Mouse (Mus musculus): Measurements from ENCODE around the gene Cobl.

Gene Cobl

GRCm38 (mm10) chr11:12382991-12383390, 81.8 kb downstream of the Cobl start:
- peak; percentile 59 for DNase-seq (ENCODE audit: low spot score)

DNA sequence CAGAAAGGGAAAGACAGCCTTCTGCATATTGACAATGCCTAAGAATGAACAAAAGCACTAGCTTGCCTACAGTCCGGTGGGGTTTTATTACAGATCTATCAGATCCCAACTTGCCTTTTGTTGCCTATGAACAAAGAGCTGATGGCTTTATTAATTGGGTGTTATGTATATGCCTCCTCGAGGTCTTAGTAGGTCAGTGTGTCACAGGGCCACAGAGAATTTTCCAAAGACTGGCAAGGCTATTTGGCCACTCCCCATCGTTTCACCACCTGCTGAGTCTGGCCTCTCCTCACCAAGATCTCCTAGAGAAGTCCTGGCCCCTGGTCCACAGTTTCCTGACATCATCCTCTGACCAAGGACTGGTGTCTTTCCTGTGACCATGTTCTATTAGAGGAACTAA, 83.7 kb downstream of the Cobl start:
- DNase-seq (ENCODE audit: low spot score), result no peak

DNA sequence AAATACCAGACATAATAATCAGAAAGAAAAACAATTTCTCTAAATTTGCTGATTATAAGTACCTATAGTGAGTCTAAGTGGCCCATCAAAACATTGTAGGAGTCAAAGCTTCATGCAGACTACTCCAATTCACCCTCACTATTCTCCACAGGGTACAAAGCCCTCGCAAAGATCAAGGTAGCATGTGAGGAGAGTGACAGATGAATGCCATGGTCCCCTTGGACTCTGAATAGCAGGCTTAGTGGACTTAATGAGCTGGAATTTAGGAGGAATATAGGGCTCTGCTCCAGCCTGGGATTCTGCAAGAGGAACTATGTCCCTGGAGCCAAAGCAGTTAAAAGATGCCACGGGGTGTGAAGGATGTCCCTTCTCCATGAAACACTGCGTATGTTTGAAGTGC, 88.1 kb downstream of the Cobl start:
- DNase-seq (ENCODE audit: low spot score), result no peak

- peak; percentile 88 for DNase-seq (ENCODE audit: low spot score)
Measured at GRCm38 (mm10) chr11:12373106-12374098, 91.4 kb downstream of the Cobl start.

DNA sequence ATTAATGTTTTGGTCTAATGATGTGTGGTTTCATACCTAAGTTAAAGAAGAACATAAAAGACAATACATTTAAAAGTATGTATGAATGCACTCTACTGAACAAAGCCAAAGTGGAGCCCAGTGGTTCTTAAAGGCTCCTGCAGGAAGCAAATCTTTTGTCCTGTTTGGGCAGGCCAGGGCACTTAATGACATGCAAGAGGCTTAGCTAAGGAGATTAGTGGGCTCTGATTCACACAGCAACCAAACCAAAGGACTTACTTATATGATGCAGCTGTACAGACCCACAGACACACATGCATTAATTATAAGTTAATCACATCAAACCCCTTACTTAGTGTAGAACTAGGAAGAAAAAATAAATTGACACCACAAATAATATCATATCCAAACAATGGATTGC, 93.8 kb downstream of the Cobl start:
- no peak for DNase-seq (ENCODE audit: low spot score)

- DNase-seq (ENCODE audit: low spot score), result no peak
Measured at GRCm38 (mm10) chr11:12367426-12368178, 97.2 kb downstream of the Cobl start.

DNA sequence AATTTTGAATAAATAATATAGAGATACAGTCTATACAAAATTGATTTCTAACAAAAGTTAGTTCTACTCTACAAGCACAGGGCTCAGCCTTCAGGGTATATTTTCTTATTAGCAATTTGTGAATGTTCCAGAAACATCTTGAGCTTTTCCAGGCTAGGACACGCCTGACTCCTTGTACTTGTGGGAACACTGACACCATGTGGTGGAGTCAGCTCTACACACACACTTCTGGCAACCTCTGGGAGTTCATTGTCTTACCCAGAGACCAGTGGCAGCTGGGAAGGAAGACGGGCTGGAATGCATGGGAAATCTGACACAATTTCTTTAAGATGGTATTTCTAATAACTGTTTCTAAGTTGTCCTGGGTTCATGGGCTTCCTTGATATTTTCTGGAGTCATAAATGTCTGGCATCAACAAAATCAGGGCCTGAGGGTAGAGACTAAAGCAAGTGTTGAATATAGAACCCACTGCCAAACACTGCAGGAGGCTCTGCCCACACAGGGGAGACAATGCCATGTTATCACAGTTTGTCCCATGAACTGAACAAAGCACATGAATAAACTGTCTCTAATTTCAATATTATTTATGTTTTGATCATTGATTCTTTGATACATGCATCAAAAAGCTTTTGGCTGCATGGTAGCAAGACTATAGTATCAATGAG, 105.3 kb downstream of the Cobl start:
- peak; percentile 63 for DNase-seq (ENCODE audit: low spot score)

GRCm38 (mm10) chr11:12358602-12359001, 106.2 kb downstream of the Cobl start:
- no peak for DNase-seq (ENCODE audit: low spot score)

DNA sequence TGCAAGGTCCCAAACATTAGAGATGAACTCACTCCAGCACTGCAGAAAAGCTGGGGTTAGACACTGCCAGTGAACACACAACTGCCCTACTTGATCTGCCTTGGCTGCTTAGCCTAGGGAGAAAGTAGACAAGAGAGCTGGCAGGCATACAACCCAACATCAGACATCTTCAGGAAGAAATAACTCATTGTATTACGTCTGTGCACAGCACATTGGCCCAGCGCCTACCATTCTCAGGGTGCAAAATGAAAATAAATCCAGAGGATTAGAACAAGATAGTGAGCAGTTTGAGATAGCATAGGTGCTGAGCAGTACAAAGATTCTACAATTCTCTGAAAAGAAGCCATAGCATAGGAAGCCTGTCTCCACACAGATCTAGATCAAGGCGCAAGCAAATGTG, 109.1 kb downstream of the Cobl start:
- DNase-seq (ENCODE audit: low spot score), result no peak

- no peak for DNase-seq (ENCODE audit: low spot score)
Measured at GRCm38 (mm10) chr11:12350986-12351546, 113.7 kb downstream of the Cobl start.

DNA sequence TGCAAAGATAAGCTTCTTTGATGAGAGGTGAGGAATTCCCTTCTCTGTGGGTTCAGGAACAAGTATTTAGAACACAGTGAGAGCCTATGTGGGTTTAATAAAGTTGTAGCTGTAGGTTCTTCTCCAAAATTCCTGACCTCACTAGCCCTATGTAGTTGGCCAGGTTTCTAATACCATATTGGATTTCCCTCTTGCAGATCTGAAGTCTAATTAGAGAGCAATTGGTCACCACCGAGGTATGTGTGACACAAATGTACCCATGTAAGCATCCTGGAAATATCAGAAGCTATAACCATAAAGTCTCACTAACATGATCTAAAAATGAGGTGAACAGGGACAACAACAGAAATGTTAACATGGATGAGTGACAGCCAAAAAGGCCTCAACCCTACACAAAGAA, 114.7 kb downstream of the Cobl start:
- DNase-seq (ENCODE audit: low spot score), result no peak

GRCm38 (mm10) chr11:12346486-12346885, 118.3 kb downstream of the Cobl start:
- no peak for DNase-seq (ENCODE audit: low spot score)

DNA sequence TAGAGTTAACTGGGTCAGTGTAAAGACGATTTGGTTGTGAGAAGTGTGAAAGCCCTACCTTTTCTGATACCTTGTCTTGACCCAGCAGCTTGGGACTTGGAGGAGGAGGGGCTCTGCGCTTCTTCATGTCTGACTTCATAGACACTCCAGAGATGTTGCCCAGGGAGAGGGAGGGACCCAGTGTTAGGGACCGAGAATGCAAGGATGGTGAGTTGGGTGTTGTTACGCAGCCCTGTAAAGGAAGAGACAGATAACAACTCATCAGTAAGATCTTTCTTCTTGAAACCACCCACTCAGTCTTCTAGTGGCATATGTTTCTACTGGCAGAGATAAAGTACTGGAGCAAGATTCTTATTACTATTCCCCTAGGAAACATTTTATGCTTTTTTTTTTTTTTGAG, 121.1 kb downstream of the Cobl start:
- no peak for DNase-seq (ENCODE audit: low spot score)

DNA sequence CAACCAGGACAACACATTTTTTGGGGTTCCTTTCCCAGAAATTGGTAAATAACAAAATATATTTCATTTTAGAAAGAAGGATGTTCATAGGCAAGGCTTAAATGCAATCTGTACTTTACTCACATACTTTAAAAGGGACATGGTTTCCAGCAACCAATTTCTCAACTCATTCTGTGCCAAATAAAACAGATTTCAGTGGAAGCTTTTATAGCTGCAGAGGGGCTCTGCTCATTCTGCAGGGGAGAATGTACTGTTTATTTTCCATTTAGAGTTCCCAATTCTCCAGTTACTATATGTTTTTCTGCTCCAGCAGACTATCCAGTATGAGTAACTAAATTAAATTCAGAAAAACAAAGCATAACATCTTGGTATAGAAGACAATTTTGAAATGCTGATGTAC, 124.1 kb downstream of the Cobl start:
- no peak for DNase-seq (ENCODE audit: low spot score)

DNA sequence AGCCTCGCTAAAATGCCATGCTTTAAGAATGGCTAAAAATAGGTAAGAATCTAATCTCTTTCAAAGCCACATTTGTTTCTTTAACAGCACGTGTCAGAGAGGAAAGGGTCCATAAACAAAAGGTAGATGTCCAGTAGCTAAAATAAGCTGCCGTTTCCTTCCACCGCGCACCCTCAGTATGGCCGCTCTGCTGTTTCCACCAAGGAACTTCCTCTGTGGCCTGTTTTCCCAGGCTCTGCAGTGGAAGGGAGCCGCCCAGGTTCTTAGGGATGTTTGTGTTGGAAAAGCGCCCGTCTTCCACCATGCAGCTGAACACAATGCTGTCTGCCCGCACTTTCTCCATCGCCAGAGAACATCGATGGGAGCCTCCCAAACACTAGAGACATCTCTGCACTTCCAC, 128.6 kb downstream of the Cobl start:
- no peak for DNase-seq (ENCODE audit: low spot score)

DNA sequence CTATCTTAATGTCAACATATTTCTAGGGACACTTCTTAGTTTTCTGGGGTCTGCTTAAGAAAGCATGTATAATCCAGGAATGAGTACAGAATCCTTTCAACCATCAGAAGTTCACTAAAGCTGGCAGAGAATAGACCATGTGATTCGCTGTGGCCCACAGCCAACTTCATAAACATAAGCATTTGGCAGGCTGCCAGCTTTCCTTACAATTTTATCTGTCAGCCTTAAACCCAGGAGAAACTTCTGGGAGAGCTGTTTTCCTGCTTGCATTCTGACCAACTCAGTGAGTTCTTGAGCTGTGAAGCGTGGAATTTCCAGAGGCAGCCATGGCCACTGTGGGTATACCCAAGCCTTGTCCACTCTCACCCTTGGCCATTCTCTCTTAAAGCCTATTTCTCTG, 132.8 kb downstream of the Cobl start:
- DNase-seq (ENCODE audit: low spot score), result peak; percentile 54

DNA sequence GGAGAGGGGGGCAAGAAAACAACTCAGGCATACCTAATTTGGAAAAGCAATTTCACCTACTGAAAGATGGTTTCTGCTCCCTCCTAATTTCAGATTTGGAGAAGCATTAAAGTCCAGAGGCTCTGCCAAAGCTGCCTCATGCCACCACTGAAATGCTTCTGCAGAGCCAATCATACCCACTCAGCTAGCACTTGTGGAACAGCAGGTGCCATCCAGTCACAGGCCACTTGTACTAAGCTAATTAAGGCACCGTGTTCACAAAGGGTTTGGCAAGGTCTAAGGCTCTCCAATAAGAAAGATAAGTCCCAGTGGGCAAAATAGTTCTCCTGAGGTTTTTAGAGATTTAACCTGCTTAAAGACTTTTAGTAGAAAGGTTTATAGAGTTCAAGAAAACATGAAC, 143.3 kb downstream of the Cobl start:
- DNase-seq (ENCODE audit: low spot score), result no peak

GRCm38 (mm10) chr11:12319318-12319717, 145.4 kb downstream of the Cobl start:
- no peak for DNase-seq (ENCODE audit: low spot score)

DNA sequence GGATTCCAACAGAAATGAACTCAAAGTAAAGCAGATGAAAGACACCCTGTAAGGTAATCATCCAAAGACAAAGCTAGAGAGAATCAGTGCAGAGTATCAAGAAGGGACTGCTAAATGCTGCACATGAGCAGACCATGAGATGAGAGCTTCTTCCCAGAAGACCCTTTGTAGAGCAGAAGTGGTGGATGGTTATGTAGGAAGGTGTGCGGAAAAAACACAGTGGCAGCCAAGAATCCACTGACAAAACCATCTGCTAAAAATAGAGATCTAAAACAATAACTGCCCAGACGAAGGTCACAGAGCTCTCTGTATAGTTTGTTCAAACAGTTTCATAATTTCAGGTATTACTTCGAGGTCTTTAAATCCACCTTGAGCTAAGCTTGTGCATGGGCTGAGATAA, 149.1 kb downstream of the Cobl start:
- DNase-seq (ENCODE audit: low spot score), result no peak

- peak; percentile 71 for DNase-seq (ENCODE audit: low spot score)
Measured at GRCm38 (mm10) chr11:12314278-12315043, 150.3 kb downstream of the Cobl start.

- no peak for DNase-seq (ENCODE audit: low spot score)
Measured at GRCm38 (mm10) chr11:12311419-12311818, 153.3 kb downstream of the Cobl start.
